Mouse (Mus musculus): ENCODE measurements around the gene Hivep1. TPM values are rescaled to one million over a fixed set of nuclear protein-coding genes. Genes with fewer than 3 reads are reported as not detected.

Gene Hivep1
- polyA plus RNA-seq, 1 experiment from 2014 or later = 21.8 TPM

GRCm38 (mm10) chr13:42070236-42070635, 18.4 kb downstream of the Hivep1 start:
- Histone ChIP-seq H3K4me2 (replicated peaks) (no peak overlapping the region), H3K27ac (no peak overlapping the region), H3K27me3 (ENCODE audit: control insufficient read depth, insufficient read depth, low read length) (no peaks in the 10 kb centered on the region), H3K9ac (no peak overlapping the region), H3K4me3 (replicated peaks; ENCODE audit: low read length) (no peak overlapping the region), H3K36me3 (replicated peaks; ENCODE audit: control insufficient read depth, insufficient read depth) (0 out of 2 replicates have a peak, but pooled peaks cover 4% of the 10 kb centered on the region), H3K4me1 (replicated peaks; ENCODE audit: control insufficient read depth, insufficient read depth, low read length) (no peaks in the 10 kb centered on the region), H3K9me3 (ENCODE audit: control insufficient read depth, low read length) (no peaks in the 10 kb centered on the region)
- ATAC-seq (ENCODE audit: low FRiP score) (no peak), DNase-seq (ENCODE audit: low spot score) (no peak)
- WGBS = 70% methylated on average over 4 of the region's 4 CpGs

- H3K4me3 ChIP-seq (replicated peaks; ENCODE audit: low read length) = no peak overlapping the region
- H3K27me3 ChIP-seq (ENCODE audit: control insufficient read depth, insufficient read depth, low read length) = no peaks in the 10 kb centered on the region
- H3K36me3 ChIP-seq (replicated peaks; ENCODE audit: control insufficient read depth, insufficient read depth) = no peaks in the 10 kb centered on the region
- H3K27ac ChIP-seq = no peak overlapping the region
- H3K4me1 ChIP-seq (replicated peaks; ENCODE audit: control insufficient read depth, insufficient read depth, low read length) = no peaks in the 10 kb centered on the region
- ATAC-seq (ENCODE audit: low FRiP score) (no peak), DNase-seq (ENCODE audit: low spot score) (no peak)
- 83% methylated on average over 6 of the region's 6 CpGs for WGBS
- no peak overlapping the region for H3K4me2 ChIP-seq (replicated peaks)
- H3K9ac ChIP-seq = no peak overlapping the region
- H3K9me3 ChIP-seq (ENCODE audit: control insufficient read depth, low read length) = no peaks in the 10 kb centered on the region
Measured at GRCm38 (mm10) chr13:42071011-42071410, 19.2 kb downstream of the Hivep1 start.

- Histone ChIP-seq H3K9ac (no peak overlapping the region), H3K4me3 (replicated peaks; ENCODE audit: low read length) (no peak overlapping the region), H3K4me1 (replicated peaks; ENCODE audit: control insufficient read depth, insufficient read depth, low read length) (no peaks in the 10 kb centered on the region), H3K36me3 (replicated peaks; ENCODE audit: control insufficient read depth, insufficient read depth) (no peaks in the 10 kb centered on the region), H3K27ac (no peak overlapping the region), H3K9me3 (ENCODE audit: control insufficient read depth, low read length) (no peaks in the 10 kb centered on the region), H3K4me2 (replicated peaks) (no peak overlapping the region), H3K27me3 (ENCODE audit: control insufficient read depth, insufficient read depth, low read length) (no peaks in the 10 kb centered on the region)
- no peak for ATAC-seq (ENCODE audit: low FRiP score)
- 88% methylated on average over 6 of the region's 6 CpGs for WGBS
- DNase-seq (ENCODE audit: low spot score) = no peak
Measured at GRCm38 (mm10) chr13:42073285-42073684, 21.5 kb downstream of the Hivep1 start.

- Histone ChIP-seq H3K27me3 (ENCODE audit: control insufficient read depth, insufficient read depth, low read length) (no peaks in the 10 kb centered on the region), H3K36me3 (replicated peaks; ENCODE audit: control insufficient read depth, insufficient read depth) (no peaks in the 10 kb centered on the region), H3K9ac (no peak overlapping the region), H3K27ac (no peak overlapping the region), H3K4me3 (replicated peaks; ENCODE audit: low read length) (no peak overlapping the region), H3K9me3 (ENCODE audit: control insufficient read depth, low read length) (no peaks in the 10 kb centered on the region), H3K4me1 (replicated peaks; ENCODE audit: control insufficient read depth, insufficient read depth, low read length) (no peaks in the 10 kb centered on the region), H3K4me2 (replicated peaks) (no peak overlapping the region)
- 99% methylated on average over 5 of the region's 5 CpGs for WGBS
- ATAC-seq (ENCODE audit: low FRiP score) = no peak
- DNase-seq (ENCODE audit: low spot score) = no peak
Measured at GRCm38 (mm10) chr13:42075546-42075945, 23.7 kb downstream of the Hivep1 start.

- no peak for DNase-seq (ENCODE audit: low spot score)
- Histone ChIP-seq H3K9me3 (ENCODE audit: control insufficient read depth, low read length) (no peaks in the 10 kb centered on the region), H3K4me1 (replicated peaks; ENCODE audit: control insufficient read depth, insufficient read depth, low read length) (no peaks in the 10 kb centered on the region), H3K4me2 (replicated peaks) (no peak overlapping the region), H3K27me3 (ENCODE audit: control insufficient read depth, insufficient read depth, low read length) (no peaks in the 10 kb centered on the region), H3K4me3 (replicated peaks; ENCODE audit: low read length) (no peak overlapping the region), H3K27ac (no peak overlapping the region), H3K9ac (no peak overlapping the region), H3K36me3 (replicated peaks; ENCODE audit: control insufficient read depth, insufficient read depth) (no peaks in the 10 kb centered on the region)
- WGBS = 97% methylated on average over 5 of the region's 5 CpGs
- no peak for ATAC-seq (ENCODE audit: low FRiP score)
Measured at GRCm38 (mm10) chr13:42076751-42077302, 25.0 kb downstream of the Hivep1 start.

- 92% methylated on average over 3 of the region's 3 CpGs for WGBS
Measured at GRCm38 (mm10) chr13:42077629-42078028, 25.8 kb downstream of the Hivep1 start.

GRCm38 (mm10) chr13:42080131-42080916, 28.5 kb downstream of the Hivep1 start:
- Histone ChIP-seq H3K9ac (no peak overlapping the region), H3K36me3 (replicated peaks; ENCODE audit: control insufficient read depth, insufficient read depth) (no peaks in the 10 kb centered on the region), H3K9me3 (ENCODE audit: control insufficient read depth, low read length) (no peaks in the 10 kb centered on the region), H3K4me3 (replicated peaks; ENCODE audit: low read length) (no peak overlapping the region), H3K4me2 (replicated peaks) (no peak overlapping the region), H3K27ac (no peak overlapping the region), H3K4me1 (replicated peaks; ENCODE audit: control insufficient read depth, insufficient read depth, low read length) (no peaks in the 10 kb centered on the region), H3K27me3 (ENCODE audit: control insufficient read depth, insufficient read depth, low read length) (no peaks in the 10 kb centered on the region)
- no peak for DNase-seq (ENCODE audit: low spot score)
- ATAC-seq (ENCODE audit: low FRiP score) = no peak
- WGBS = 73% methylated on average over 10 of the region's 10 CpGs

More at GRCm38 (mm10) chr13:42077629-42078028, 25.8 kb downstream of the Hivep1 start:
- Histone ChIP-seq H3K4me3 (replicated peaks; ENCODE audit: low read length) (no peak overlapping the region), H3K27me3 (ENCODE audit: control insufficient read depth, insufficient read depth, low read length) (no peaks in the 10 kb centered on the region), H3K36me3 (replicated peaks; ENCODE audit: control insufficient read depth, insufficient read depth) (no peaks in the 10 kb centered on the region), H3K27ac (no peak overlapping the region), H3K4me1 (replicated peaks; ENCODE audit: control insufficient read depth, insufficient read depth, low read length) (no peaks in the 10 kb centered on the region), H3K9ac (no peak overlapping the region), H3K4me2 (replicated peaks) (no peak overlapping the region), H3K9me3 (ENCODE audit: control insufficient read depth, low read length) (no peaks in the 10 kb centered on the region)
- ATAC-seq (ENCODE audit: low FRiP score) (no peak), DNase-seq (ENCODE audit: low spot score) (no peak)

- H3K4me3 ChIP-seq (replicated peaks; ENCODE audit: low read length) = no peak overlapping the region
- no peak overlapping the region for H3K4me2 ChIP-seq (replicated peaks)
- H3K27me3 ChIP-seq (ENCODE audit: control insufficient read depth, insufficient read depth, low read length) = no peaks in the 10 kb centered on the region
- no peak overlapping the region for H3K9ac ChIP-seq
- WGBS = 68% methylated on average over 5 of the region's 5 CpGs
- H3K27ac ChIP-seq = no peak overlapping the region
- ATAC-seq (ENCODE audit: low FRiP score) (no peak), DNase-seq (ENCODE audit: low spot score) (no peak)
- no peaks in the 10 kb centered on the region for H3K36me3 ChIP-seq (replicated peaks; ENCODE audit: control insufficient read depth, insufficient read depth)
- H3K4me1 ChIP-seq (replicated peaks; ENCODE audit: control insufficient read depth, insufficient read depth, low read length) = no peaks in the 10 kb centered on the region
- H3K9me3 ChIP-seq (ENCODE audit: control insufficient read depth, low read length) = no peaks in the 10 kb centered on the region
Measured at GRCm38 (mm10) chr13:42088339-42088738, 36.5 kb downstream of the Hivep1 start.

- WGBS = 64% methylated on average over 8 of the region's 8 CpGs
- ATAC-seq (ENCODE audit: low FRiP score) = no peak
- no peaks in the 10 kb centered on the region; the same call in 1 of the 2 replicates for H3K4me1 ChIP-seq (replicated peaks; ENCODE audit: control insufficient read depth, insufficient read depth, low read length)
Measured at GRCm38 (mm10) chr13:42089025-42089424, 37.2 kb downstream of the Hivep1 start.

More at GRCm38 (mm10) chr13:42089025-42089424, 37.2 kb downstream of the Hivep1 start:
- no peak for DNase-seq (ENCODE audit: low spot score)
- H3K9me3 ChIP-seq (ENCODE audit: control insufficient read depth, low read length) = no peaks in the 10 kb centered on the region
- no peaks in the 10 kb centered on the region for H3K27me3 ChIP-seq (ENCODE audit: control insufficient read depth, insufficient read depth, low read length)
- H3K4me2 ChIP-seq (replicated peaks) = no peak overlapping the region
- H3K36me3 ChIP-seq (replicated peaks; ENCODE audit: control insufficient read depth, insufficient read depth) = no peaks in the 10 kb centered on the region
- no peak overlapping the region for H3K4me3 ChIP-seq (replicated peaks; ENCODE audit: low read length)
- no peak overlapping the region for H3K27ac ChIP-seq
- no peak overlapping the region for H3K9ac ChIP-seq
